Mouse (Mus musculus): ENCODE measurements around the gene Gnmt.

The Gnmt gene

DNA sequence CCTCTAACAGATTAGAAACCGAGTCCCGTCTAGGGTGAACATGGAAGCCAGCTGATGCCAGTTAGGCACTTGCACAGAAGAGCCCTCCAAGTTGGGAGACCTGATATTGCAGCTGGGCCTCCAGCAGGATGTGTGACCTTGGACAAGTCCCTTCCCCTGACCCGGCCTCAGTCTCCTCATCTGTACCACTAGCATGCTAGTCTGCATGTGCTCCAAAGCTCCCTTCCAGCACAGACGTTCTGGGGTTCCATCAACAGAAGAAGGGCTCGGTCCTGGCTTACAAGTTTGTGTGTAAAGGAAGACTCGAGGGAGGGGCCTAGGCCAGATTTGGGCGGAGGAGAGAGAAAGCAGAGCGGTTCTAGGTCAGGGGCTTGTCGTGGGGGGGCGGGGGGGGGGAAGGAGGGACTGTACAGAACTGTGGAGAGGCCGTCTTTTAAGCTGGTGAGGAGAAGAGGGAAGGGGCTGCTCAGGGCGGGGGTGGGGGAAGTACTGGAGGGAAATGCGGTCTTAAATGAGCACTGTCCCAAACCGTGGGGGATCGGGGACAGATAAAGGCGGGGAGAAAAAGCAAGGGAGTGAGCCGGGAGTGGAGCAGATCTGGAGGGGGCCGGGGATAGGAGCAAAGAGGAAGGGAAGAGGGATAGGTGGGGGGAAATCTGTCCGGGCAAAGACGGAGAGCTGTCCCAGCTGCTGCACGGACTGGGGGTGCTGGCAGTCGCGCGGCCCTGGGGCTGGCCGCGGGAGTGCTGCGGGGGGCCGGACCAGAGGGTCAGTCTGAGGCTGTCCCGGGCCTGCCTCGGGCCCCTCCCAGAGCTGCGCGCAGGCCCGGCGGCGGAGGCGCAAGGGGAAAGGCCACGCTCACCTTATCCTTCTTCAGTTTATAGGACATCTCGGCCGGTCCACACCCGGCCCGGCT lies 24.7 kb downstream of the Gnmt start:
- DNase-seq (ENCODE audit: low spot score in 2 of 2): no peak

DNA sequence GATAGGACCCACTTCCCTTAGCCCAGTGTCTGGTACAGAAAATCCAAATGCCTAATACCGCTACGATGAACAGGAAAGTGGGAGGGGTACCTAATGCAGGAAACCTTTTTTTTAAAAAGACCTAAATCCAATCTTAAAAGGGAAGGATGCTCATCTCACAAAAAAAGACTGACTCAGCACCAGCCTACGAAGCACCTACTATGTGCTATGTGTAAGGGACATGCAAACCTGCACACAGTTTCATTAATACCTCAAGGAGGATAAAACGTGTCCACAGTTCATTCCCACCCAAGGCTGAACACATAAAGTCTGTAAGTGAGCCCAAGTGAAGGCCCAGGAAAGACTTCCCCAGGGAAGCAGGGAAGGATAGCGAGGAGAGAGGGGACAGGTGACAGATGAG lies 26.5 kb downstream of the Gnmt start:
- DNase-seq (ENCODE audit: low spot score in 2 of 2): no peak

DNA sequence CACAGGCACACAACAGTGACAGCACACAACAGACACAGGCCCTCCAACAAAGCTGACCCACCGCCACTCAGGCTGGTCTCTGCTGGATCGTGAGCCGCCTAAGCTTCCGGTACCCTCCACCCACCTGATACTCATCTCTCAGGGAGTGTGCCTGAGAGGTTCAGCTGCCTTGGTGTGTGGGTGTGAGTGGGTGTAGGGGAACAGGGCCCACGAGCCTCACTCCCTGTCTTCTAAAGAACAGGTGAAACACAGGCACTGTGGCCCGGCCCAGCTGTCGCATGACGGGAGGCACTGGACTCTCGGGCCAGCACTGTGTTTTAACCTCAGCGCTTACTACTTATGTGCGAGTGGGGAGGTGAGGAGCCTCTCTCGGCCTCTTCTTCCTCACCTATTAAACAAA lies 26.9 kb downstream of the Gnmt start:
- no peak for DNase-seq (ENCODE audit: low spot score in 2 of 2)

DNA sequence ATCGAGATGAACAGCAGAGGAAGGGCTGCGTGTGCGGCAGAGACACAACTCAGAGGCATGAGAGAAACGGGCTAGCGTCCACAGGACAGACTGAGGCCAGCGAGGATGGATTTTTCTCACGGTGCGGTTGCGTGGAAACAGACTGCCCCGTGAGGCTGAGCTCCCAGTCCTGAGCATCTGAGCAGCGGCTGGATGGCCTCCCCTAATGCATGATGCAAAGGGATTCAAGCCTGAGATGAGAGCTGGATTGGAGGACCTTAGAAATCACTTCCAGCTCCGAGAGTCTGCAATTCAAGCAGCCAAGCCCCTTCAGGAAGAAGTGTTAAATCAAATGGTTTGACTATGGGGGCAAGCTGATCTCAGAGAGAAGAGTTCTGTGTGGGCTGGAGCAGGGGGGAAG lies 27.5 kb downstream of the Gnmt start:
- no peak for DNase-seq (ENCODE audit: low spot score in 2 of 2)

DNA sequence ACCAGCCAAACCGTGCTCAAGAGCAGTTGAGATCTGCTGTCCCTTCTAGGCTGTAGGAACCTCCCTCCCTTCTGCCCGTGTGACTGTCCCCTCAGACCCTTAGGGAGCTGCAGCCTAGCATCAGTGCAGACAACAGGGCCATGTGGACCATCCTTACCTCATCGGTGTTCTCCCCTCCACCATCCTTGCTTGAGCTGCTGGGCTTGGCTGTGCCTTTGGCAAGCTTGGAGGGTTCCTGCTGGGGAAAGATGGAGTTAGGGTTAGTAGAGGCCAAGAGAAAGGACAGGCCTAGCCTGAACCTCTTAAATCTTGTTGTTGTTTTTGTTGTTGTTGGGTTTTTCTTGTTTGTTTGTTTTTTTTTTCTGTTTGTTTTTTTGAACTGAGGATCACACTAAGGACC lies 29.1 kb downstream of the Gnmt start:
- DNase-seq (ENCODE audit: low spot score in 2 of 2): no peak

DNA sequence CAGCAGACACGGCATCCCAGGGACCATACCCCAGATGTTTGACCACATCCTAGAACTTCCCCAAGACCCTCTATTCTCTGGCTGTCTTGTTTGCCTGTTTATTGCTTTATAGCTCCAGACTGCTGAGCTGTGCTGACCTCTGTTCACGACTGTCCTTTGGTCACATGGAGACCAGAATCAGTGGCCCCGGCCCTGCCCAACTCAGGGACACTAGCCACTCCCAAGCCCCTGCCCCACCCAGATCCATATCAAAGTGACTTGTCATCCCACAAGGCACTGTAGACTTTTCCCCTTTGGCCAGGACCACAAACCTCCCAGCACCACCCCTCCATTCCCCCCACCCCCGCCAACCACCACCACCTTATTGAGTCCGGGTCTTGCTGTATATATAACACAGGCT lies 29.7 kb downstream of the Gnmt start:
- DNase-seq (ENCODE audit: low spot score in 2 of 2): no peak

DNA sequence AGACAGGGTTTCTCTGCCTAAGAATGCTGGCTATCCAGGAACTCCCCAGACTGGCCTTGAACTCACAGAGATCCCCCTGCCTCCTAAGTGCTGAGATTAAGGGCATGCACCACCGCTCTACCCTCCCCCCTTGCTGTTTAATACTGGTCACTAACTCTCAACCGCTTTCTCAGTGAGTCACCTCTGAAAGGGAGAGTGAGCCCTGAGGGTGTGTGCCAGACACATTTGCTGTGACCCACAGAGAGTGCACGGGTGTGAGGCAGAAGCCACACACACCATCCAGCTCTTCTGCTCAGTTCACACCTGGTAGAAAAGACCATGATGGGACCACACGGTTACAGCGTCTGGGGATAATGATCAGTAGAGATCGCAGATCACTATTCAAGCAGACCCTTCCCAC lies 30.5 kb downstream of the Gnmt start:
- no peak for DNase-seq (ENCODE audit: low spot score in 2 of 2)

DNA sequence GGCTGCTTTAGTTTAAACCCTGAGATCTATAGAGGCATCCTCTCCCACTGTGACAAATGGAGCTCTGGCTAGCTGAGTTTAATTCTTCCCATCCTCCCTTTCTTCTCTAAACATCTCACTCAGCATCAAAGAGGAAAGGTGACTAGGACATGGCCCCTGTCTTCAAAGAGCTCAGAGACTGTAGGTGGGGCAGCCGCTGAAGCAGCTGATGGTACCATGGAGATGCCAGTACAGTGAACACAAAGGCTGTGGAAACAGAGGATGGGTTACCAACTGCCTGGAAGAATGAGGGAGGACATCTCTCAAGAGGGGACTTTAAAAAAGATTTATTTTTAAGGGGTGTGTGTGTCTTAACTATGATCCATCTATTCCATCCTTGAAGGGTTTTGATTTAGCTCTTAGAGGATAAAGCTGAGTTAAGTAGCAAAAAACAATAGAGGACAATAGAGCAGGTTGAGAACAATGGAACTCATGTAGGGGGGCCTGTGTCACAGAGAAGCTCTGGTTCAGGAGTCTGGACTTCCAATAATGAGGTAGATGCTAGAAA lies 34.4 kb downstream of the Gnmt start:
- no peak for DNase-seq (ENCODE audit: low spot score in 2 of 2)

DNA sequence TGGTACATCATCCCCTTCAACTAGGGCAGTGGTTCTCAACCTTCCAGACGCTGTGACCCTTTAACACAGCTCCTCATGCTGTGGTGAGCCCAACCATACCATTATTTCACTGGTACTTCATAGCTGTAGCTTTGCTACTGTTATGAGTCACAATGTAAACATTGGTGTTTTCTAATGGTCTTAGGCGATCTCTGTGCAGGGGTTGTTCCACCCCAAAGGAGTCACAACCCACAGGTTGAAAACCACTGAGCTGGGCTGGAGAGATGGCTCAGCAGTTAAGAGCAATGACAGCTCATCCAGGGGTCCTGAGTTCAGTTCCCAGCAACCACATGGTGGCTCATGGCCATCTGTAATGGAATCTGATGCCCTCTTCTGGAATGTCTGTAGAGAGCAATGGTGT lies 37.6 kb downstream of the Gnmt start:
- DNase-seq (ENCODE audit: low spot score in 2 of 2): no peak

DNA sequence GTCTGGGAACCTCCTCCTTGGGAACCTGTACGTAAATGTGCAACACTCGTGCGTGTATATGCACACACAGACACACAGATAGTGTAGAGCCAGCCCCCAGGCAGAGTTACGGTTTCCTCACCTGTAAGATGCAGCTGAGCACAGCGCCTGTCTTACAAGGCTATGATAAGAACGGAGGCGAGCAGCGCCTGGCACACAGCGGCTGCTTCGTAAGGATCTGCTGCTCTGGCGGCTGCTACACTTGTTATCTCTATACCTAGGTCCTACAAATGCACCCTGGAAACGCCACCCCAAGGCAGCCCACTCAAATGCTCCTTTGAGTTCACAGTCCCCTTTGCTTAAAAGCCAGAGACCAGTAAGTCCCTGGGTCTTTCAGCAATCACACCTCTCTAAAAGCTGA lies 38.3 kb downstream of the Gnmt start:
- no peak for DNase-seq (ENCODE audit: low spot score in 2 of 2)

DNA sequence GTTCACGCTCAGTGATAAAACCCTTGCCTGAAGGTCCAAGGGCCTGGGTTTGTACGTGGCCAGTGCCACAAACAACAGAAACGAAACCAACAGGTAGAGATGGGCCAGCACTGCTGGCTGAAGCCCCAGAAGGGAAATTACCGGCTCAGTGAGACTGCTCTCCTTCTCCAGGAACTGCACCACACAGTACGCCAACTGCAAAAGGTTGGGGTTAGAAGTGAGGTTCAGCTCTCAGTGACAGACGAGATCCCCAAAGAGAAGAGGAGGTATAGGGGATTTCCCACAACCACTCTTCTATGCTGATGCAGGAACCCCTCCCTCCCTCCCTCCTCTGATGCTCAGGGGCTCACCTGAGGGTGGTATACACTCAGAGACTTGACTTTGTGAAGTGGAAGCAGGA lies 43.1 kb downstream of the Gnmt start:
- no peak for DNase-seq (ENCODE audit: low spot score in 2 of 2)

DNA sequence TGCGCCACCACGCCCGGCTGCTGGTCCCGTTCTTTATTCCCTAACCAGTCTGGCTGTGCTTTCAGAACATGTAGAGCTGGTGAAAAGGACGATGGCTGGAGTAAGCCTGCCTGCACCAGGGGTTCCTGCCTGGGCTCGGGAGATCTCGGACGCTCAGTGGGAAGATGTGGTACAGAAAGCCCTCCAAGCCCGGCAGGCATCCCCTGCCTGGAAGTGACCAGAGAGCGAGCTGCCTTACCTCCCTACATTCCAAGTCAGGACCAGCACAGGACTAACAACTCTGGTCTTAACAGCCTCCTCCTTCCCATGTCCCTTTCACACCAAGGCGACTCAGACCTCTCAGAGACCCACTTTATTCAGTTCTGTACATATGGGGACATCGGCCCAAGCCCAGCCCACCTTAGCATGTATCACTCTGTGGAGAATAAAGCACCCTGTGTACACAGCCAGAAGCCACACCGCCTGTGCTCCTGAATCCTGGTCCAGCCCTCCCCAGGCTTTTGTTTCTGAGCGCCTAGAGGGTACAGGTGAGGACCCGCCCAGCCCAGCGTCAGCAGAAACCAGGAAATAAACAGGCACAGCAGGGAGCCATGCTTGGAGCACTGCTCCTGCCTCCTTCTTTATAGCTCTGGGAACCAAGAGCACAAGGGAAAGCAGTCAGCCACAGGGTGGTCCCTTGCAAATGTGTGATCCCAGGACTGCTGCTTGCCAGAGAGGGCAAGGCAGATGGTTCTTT lies 46.1 kb downstream of the Gnmt start:
- no peak for DNase-seq (ENCODE audit: low spot score in 2 of 2)

DNA sequence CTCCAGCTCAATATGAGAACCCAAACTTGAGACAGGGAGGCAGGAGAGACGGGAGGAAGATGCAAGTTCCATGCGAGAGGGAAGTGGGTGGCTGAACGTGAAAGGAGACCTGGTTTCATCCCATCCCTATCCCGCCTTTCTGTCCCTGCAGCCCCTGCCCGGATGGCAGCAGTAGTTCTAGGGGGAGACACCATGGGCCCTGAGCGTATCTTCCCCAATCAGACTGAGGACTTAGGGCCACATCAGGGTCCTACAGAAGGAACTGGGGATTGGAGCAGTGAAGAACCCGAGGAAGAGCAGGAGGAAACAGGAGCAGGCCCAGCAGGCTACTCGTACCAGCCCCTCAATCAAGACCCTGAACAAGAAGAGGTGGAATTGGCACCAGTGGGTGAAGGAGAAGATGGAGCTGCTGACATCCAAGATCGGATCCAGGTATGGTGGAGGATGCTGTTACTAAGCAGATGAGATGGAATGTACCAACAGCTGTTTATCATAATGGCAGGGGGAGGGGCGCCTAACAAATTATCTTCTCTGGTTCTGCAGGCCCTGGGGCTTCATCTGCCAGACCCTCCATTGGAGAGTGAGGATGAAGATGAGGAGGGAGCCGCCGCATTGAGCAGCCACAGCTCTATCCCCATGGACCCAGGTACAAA lies 47.4 kb downstream of the Gnmt start:
- DNase-seq (ENCODE audit: low spot score in 2 of 2): no peak

DNA sequence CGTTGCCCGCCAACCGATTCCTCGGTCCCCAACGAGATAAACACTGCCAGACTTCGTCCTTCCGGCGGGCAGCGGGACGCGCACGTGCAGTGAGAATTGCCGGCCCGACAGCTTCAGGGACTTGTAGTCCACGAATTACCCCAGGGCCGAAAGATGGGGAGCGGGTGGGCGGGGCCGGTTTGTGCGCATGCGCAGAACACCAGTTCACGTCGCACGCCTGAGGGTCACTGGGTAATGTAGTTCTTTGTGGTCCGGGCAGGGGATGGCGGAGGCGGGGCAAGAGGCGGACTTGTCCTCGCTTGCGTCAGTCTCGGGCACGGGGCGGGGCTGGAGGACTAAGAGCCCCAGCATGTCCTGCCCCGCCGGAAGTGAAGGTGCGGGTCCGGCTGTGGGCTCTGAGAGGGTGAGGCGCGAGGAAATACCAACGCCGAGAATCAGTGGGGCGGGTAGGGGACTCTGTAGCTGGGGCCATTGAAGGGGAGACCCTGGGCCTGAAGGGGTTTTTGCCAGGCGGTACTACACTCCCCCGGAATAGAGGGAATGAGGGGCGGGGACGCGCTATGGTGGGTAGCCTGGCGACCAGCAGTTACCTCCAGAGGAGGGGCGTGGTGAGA lies 48.1 kb downstream of the Gnmt start, which contains the start of gene Klhdc3:
Gene Klhdc3, minus strand, starts transcription at position 155 of the 614 bp plus-strand sequence.
- peak; percentile 93 to 95 for DNase-seq (ENCODE audit: low spot score in 2 of 2)

DNA sequence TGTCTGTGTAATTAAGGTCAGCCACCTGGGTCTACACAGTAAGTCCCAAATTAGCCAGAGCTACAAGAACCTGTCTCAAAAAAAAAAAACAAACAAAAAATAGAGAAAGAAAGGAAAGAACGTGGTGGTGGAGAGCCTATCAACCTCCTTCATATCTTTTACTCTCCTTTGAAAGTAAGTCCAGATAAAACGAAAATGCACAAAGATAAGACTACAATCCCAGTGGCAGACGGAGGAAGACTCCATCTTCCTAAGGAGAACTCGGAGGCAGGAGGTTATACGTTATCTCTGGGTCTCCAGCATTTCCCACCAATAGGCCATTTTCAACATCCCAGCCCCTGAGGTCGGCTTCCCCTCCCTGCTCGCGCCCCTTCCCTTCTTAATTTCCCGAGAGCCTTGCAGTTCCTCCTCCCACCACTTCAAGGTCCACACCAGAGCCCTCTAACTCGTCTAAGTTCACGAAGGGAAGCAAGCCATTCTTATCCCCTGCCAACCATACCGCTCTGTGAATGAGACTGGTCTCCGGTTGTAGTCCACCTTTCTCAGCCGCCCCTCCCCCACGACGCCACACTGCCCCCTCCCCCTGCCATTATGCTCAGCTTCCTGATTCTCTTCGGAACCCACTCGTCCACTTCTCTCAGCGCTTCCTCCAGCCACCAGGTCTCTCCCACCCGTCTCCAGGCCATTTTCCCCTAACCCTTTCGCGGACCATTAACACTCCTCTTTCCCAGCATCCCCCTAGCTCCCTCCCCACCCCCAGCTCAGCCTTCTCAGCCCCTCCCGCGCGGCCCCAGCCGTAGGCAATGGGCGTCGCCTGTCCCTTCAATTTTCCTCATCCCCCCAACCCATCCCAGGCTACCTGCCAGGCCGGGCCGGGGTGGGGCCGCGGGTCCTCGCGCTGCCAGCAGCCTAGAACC lies 48.9 kb downstream of the Gnmt start:
- peak in 1 of 2 experiments; percentile 24 for DNase-seq (ENCODE audit: low spot score in 2 of 2)

DNA sequence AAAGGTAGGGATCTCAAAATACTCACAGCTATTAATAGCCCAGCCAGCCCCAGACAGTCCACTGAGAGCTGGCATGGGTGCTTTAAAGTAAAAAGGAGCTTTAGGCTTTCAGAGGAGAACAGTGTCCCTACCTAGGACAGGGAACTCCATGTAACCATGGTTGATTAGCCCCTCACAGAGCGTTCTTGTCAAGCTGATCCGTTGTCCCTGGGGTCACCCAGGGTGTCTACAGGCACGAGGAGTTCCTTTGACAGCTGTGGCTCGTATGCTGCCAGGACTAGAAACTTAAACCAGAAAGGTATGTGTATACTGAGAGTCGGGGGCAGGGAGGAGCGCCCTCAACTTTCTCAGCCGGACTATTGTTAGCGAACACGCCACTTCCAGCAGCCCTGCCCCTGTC lies 50.1 kb downstream of the Gnmt start:
- no peak for DNase-seq (ENCODE audit: low spot score in 2 of 2)

DNA sequence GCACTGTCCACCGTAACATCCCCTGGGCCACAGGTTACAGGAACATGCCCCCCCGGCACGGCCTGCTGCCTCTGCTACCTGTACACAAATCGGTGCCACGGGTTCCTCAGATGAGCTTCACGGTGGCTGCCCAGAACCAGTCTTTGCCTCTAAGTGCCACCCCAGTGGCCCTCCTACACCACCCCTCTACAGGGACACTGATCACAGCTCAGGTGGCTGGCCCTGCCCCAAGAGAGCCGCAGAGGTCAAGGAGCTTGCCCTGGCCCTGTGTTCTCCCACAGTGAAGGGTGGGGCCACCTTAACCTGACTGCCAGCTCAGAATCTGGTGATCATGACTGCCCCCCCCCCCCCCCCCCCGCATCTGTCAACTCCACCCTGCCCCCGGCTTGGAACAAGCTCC lies 50.6 kb downstream of the Gnmt start, which contains the start of gene Mea1:
Gene Mea1, plus strand, starts transcription at position 378 of the 400 bp plus-strand sequence.
- DNase-seq (ENCODE audit: low spot score in 2 of 2): no peak
